Mouse (Mus musculus): ENCODE results near the gene Gm17660. TPM values are rescaled to one million over a fixed set of nuclear protein-coding genes. Genes with fewer than 3 reads are reported as not detected.
A peak's percentile ranks its signal among the peaks of the same experiment; 100 is the strongest.

The Gm17660 gene
- polyA plus RNA-seq, 1 experiment from 2014 or later = not detected

- DNase-seq (ENCODE audit: low spot score) = no peak
These were observed 8.0 kb upstream of the Gm17660 start for GRCm38 (mm10) chr5:104085366-104085765.

DNA sequence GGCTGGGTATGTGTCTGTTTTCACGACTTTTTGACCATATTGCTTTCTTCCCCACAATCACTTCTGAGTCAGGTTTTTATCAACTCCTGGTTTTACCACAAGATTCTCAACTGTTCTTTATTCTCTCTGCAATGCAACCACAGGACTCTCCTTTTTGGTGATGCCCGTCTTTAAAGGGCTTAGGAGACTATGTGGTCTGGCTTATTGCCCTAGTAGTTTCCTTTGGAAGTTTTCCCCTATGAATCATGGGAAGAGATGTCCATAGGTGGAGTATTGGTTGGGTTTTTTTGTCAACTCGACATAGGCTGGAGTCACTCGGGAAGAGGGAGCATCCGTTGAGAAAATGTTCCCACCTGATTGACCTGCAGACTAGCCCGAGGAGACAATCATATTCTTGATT lies 3.3 kb upstream of the Gm17660 start:
- no peak for DNase-seq (ENCODE audit: low spot score)

- DNase-seq (ENCODE audit: low spot score) = no peak
These were observed 1.0 kb downstream of the Gm17660 start for GRCm38 (mm10) chr5:104076361-104076760.

- DNase-seq (ENCODE audit: low spot score) = peak; percentile 45
These were observed 3.0 kb downstream of the Gm17660 start for GRCm38 (mm10) chr5:104074388-104074787.

GRCm38 (mm10) chr5:104073602-104074001 lies 3.8 kb downstream of the Gm17660 start:
- no peak for DNase-seq (ENCODE audit: low spot score)

GRCm38 (mm10) chr5:104072272-104072886 lies 5.0 kb downstream of the Gm17660 start:
- DNase-seq (ENCODE audit: low spot score) = no peak

DNA sequence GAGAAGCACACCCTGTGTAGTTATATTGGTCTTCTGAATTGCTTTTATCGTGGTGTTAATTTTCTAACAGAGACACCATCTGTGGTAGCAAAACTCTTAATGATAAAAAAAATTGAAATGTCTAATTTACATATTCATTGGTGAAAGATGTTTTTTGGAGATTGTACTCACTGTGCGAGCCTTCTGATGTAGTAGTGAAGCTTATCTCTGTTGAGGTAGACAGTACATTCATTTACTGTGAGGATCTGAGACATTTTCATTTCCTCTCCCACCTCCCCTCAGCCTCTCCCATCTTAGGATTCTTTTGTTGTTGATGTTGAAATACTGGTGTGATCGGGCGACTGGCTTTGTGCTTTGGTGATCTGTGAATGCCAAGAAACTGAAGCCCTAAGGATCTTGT lies 6.4 kb downstream of the Gm17660 start:
- DNase-seq (ENCODE audit: low spot score) = no peak

- peak; percentile 53 for DNase-seq (ENCODE audit: low spot score)
These were observed 8.7 kb downstream of the Gm17660 start for GRCm38 (mm10) chr5:104068751-104069150.

DNA sequence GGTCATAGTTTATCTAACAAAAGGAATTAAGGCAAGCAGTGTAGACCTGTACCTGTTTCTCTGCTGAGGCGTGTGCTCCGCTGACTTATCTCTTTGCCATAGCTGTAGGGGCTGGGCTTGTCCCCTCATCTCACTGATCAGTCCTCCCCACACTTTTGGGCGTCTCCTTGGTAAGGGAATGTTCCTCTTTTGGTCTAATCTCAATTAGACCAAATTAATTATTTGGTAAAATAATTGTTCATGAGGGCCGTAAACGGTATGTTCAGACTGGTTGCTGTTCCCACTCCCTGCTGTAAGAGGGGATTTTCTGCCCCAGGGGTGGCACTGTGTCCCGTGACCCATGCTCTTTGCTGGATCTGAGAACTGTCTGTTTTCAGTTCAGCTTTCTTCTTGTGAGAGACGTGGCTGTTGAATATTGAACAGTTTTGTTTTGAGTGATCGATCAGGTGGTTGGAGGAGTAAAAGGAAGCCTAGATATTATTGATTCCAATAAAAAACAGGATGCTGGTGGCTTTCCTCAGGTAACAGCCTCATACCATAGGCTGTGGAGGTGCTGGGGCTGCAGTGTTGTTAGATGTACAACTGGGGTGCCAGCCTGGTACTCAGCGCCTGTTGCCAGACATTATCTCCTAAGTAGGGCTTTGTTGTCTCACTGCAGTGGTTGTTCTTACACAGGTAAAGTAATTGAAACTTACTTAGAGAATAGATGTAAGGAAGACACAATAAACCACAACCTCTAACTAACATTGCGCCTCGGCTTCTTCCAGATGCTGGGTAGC lies 14.4 kb downstream of the Gm17660 start:
- no peak for DNase-seq (ENCODE audit: low spot score)

DNA sequence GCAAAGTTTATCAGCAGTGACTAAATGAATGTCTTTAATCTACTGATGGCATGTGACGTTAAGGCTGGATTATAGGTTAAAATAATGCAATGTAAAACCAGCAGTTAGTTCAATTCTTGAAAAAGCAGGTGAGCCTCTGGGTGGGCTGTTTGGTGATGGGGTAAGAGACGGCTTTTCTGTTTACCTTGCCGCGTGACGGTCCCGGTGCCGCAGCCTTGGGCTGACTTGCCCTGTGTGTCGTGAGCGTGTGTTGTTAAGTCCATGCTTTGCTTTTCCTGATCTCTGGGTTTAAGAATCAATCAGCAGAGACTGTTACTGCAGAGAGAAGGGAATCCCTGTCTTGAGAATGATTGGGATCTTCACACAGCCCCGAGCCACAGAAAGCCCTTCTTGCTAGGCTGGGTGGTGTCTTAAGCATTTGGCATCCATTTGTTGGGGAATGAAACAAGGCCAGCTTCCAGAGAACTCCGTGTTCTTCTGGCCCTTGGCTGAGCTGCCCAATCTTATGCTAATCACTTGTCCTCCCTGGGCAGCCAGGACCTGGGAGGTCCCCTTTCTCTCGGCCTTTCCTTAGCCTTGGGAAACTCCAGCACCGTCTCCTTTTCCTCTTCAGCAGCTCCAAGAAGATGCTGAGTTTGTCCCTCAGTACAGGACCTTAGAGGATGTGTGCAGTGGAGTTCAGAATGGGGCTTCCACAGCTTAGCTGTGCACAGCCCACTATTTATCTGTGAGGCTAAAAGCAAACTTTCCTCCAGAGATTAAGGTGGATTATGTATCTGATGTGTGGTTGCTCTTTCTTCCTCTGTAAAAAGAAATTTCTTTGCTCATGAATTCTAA lies 15.3 kb downstream of the Gm17660 start:
- no peak for DNase-seq (ENCODE audit: low spot score)

DNA sequence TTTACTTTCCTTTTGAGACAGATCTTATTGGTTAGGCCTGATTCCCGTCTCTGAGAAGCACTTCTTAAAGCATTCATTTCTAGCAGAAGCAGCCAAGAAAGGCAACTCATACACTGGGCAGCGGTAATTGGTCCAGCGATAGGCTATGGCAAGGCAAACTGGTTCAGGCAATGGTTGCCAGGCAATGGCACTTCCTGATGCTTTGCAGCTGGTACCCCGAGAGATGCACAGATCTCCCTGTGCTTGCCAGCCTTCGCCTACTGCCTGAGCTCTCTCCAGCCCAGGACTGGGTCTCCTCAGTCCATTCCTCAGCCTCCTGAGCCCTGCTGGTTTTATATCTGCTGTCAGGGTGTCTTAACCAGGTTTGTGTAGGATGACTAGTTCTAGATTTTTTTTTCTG lies 17.0 kb downstream of the Gm17660 start:
- DNase-seq (ENCODE audit: low spot score) = no peak

DNA sequence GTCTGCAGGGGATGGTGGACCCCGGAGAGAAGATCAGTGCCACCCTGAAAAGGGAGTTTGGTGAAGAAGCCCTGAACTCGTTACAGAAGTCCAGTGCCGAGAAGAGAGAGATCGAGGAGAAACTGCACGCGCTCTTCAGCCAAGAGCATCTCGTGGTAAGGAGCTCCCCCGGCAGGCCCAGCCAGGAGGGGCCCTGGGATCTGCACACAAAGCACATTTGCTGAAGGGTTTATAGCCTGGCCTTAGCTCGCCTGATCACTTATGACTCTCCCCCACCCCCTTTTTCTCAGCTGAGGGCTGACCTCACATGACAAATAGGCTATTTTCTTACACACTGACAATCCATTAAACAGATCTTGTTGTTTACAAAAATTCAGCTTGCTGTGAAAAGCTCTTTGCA lies 17.8 kb downstream of the Gm17660 start:
- no peak for DNase-seq (ENCODE audit: low spot score)

DNA sequence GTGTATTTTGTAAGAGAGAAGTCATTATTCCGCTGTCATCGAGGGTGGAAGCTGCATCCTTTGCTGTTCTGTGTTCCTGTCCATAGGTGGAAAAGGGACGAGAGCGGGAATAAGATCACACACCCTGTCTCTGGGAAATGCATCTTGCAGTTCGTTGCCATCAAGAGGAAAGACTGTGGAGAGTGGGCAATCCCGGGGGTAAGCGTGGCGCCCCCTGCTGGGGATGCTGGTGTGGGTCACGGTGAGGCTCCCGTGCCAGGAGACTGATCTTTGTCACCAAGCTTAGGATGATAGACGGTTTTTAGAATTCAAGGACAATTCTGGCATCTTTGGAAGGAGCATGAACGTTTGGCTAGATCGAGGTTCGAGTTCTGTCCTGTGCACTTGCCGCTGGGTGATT lies 19.4 kb downstream of the Gm17660 start:
- peak; percentile 58 for DNase-seq (ENCODE audit: low spot score)

- no peak for DNase-seq (ENCODE audit: low spot score)
These were observed 21.1 kb downstream of the Gm17660 start for GRCm38 (mm10) chr5:104056295-104056694.

DNA sequence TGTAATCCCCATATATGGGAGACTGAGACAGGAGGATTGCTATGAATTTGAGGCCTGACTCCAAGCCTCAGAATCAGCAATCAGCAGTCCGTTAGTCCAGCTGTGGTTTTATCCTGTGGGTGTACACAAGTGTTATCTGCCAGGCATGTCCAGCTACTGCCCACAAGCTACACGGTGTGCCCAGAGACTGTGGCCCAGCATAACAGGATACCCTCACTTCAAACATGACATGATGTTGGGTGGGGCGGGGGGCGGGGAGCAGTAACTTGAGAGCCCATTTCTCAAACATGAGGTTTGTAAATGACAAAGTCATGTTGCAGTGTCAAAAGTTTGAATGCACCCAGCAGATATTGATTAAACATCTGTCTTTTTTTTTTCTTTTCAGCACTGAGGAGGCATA lies 21.6 kb downstream of the Gm17660 start:
- DNase-seq (ENCODE audit: low spot score) = no peak

DNA sequence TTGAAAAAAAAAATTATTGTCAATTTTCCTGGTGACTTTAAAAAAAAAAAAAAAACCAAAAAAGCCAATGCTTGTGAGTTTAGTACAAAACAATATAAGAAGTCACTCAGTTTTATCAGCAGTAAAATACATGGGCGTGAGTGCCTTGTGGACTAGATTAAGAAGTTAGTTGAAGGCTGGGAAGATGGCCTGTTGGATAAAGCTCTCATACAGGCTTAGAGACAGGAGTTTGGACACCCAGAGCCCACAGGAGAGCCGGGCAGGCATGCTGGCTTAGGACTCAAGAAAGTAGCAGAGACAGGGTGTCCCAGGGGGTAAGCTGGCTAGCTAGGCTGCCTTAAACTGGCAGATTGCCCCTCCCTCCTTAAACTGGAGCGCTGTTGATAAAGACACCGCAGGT lies 22.5 kb downstream of the Gm17660 start:
- no peak for DNase-seq (ENCODE audit: low spot score)

DNA sequence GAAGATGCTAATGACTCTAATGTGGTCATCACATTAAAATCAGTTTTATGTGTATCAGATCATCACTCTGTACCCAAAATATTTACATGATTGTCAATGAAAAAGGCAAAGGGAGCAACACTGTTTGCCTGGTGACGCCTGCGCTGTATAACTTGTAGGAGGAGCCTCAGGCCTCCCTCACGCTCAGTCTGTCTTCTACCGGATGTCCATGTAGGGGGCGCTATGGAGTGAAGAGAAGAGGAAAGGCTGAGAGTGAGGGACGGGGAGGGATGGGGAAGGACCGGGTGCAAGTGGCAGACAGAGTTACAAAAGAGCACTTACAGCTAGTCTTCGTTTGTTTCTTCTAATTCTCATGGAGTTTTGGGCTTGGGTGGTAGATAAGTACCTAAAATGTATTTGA lies 24.5 kb downstream of the Gm17660 start:
- DNase-seq (ENCODE audit: low spot score) = peak; percentile 33

DNA sequence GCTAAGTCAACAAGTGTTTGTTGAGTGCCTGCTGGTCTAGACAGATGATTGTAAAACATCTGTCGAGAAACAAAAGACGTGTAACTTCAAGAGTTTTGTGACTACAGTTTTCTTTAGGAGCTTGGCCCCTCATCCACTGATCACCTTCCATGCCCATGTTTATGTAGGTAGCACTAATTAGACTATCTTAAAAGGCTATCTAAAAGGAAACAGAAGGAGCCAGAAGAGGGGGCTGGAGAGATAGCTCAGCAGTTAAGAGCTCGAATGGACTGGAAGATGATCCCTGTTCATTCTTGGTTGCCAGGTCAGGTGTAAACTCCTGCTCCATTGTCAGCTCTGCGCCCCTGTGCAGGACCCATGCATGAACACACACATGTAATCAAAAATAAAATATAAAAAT lies 29.3 kb downstream of the Gm17660 start:
- no peak for DNase-seq (ENCODE audit: low spot score)

DNA sequence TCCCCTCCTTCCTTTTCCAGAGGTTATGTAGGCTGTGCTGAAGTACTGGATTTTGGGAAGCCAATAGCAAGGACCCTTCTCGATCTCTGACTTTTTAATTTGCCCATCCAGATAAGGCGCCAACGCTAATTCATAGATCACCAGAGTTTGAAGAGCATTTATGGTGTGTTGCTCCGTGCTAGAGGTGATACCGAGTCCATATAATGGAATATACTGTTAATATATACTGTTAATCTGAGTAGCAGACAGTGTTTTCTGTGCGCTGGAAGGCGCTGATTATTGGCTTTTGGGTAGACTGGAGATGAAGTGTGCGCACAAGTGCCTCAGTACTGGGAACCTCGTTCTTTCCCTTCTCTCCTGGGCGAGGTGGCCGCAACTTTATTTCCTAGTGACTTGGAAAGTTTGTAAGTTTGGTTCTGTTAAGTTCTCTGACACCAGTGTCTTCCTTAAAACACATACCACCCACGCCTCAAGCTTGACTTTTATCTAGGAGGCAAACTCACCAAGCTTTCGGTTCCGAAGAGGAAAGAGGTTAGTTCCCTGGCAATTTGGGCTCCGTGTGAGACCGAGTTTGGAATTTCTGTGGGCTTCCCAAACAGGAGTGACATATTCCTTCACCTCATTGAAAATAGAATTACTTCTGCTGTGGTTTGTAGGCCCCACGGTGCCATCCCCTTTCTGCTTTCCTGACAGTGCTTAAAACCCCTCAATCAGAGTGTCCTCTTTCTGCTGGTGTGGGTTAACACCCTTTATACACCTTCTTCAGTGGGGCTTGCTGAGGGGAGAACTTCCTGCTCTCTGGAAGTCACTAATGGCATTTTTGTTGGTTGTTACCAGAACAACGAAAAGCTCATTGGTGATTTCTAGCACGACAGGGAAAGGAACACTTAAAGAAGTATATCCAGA lies 30.0 kb downstream of the Gm17660 start:
- peak; percentile 18 for DNase-seq (ENCODE audit: low spot score)

- peak; percentile 98 for DNase-seq (ENCODE audit: low spot score)
These were observed 30.9 kb downstream of the Gm17660 start, which contains the start of gene Nudt9 for GRCm38 (mm10) chr5:104046256-104047199. Gene Nudt9, plus strand, starts transcription at chr5:104046306.
